9 mouse cellular contexts compared by ENCODE assay signal in genomic region chr11:114786326-114786725, GRCm38 (mm10). TPM values are rescaled to one million over a fixed set of nuclear protein-coding genes. Genes with fewer than 3 reads are reported as not detected.
DNase-seq lines count a peak whose midpoint lies in the region; ATAC-seq and TF ChIP-seq lines count a peak whose summit lies in the region.
"Had no signal": no experiment of that assay in that cellular context is flagged by ENCODE, and none has a peak within 500 bp of the region (broad histone marks: within the 10 kb centered on the region; RNA-seq: fewer than 3 reads in every experiment).

No protein-coding gene starts in this region.

- no peak overlapping the region for H3K27ac ChIP-seq in lung, embryonic 16.5 days (ENCODE audit: low read length)
- H3K27ac ChIP-seq in hindbrain, postnatal 0 days: no peak overlapping the region
- H3K27ac ChIP-seq in neural tube, embryonic 12.5 days: no peak overlapping the region

- no peaks in the 10 kb centered on the region for H3K36me3 ChIP-seq in lung, embryonic 16.5 days (ENCODE audit: control insufficient read depth, insufficient read depth, low read length)
- no peaks in the 10 kb centered on the region for H3K36me3 ChIP-seq in hindbrain, postnatal 0 days (ENCODE audit: insufficient read depth, low read length)
- H3K36me3 ChIP-seq in neural tube, embryonic 12.5 days: no peaks in the 10 kb centered on the region

- peaks cover under 1% of the 10 kb centered on the region for H3K4me1 ChIP-seq in lung, embryonic 16.5 days (replicated peaks; ENCODE audit: control insufficient read depth, insufficient read depth, low read length)
- peaks cover 11% of the 10 kb centered on the region for H3K4me1 ChIP-seq in hindbrain, postnatal 0 days (ENCODE audit: insufficient read depth, low read length)
- peaks cover 35% of the 10 kb centered on the region for H3K4me1 ChIP-seq in neural tube, embryonic 12.5 days

- H3K9me3 ChIP-seq in lung, embryonic 16.5 days (ENCODE audit: control insufficient read depth, low read length): no peaks in the 10 kb centered on the region
- no peaks in the 10 kb centered on the region for H3K9me3 ChIP-seq in hindbrain, postnatal 0 days (ENCODE audit: low read length)
- H3K9me3 ChIP-seq in neural tube, embryonic 12.5 days: no peaks in the 10 kb centered on the region

- TF ChIP-seq CTCF in hindbrain, postnatal 0 days (IDR thresholded peaks at IDR 0.05; ENCODE audit: low read depth): no peak; the same call in 1 of the 2 replicates

- peak; percentile 19 to 36 for DNase-seq in cerebellum, adult 18-20 months
- no peak for DNase-seq in cerebellum, adult 11 months
- DNase-seq in lung, postnatal 36 days: no peak
- DNase-seq in hindbrain, postnatal 0 days (ENCODE audit: low spot score): peak; percentile 77
- DNase-seq in ovary, postnatal 10 days (ENCODE audit: low spot score): no peak
- no peak for DNase-seq in gastrocnemius, postnatal 25 days

- H3K9ac ChIP-seq in lung, embryonic 16.5 days (ENCODE audit: low read length): no peak overlapping the region
- 0 out of 2 replicates have a peak overlapping the region, but pooled peaks have one; percentile 25 for H3K9ac ChIP-seq in hindbrain, postnatal 0 days (replicated peaks; ENCODE audit: low read length)
- peak overlapping the region; percentile 29; the same call in 1 of the 2 replicates for H3K9ac ChIP-seq in neural tube, embryonic 12.5 days

- H3K4me2 ChIP-seq in lung, embryonic 16.5 days (ENCODE audit: low read depth, low read length): peak overlapping the region; percentile 41
- peak overlapping the region; percentile 49 for H3K4me2 ChIP-seq in hindbrain, postnatal 0 days (ENCODE audit: low read depth, low read length)
- H3K4me2 ChIP-seq in neural tube, embryonic 12.5 days (replicated peaks): peak overlapping the region; percentile 62

- H3K27me3 ChIP-seq in lung, embryonic 16.5 days (ENCODE audit: control insufficient read depth, insufficient read depth, low read depth, low read length): peaks cover 66% of the 10 kb centered on the region
- peaks cover 8% of the 10 kb centered on the region; the same call in 1 of the 2 replicates for H3K27me3 ChIP-seq in hindbrain, postnatal 0 days (ENCODE audit: insufficient read depth, low read length)
- H3K27me3 ChIP-seq in neural tube, embryonic 12.5 days (replicated peaks): peaks cover 60% of the 10 kb centered on the region

- ATAC-seq in lung, embryonic 16.5 days (ENCODE audit: low read depth): no peak
- peak; percentile 68 for ATAC-seq in hindbrain, postnatal 0 days
- ATAC-seq in neural tube, embryonic 12.5 days (ENCODE audit: low FRiP score, low read depth): peak; percentile 41; the same call in 1 of the 2 replicates

- H3K4me3 ChIP-seq in lung, embryonic 16.5 days (ENCODE audit: low read length): peak overlapping the region; percentile 30
- H3K4me3 ChIP-seq in hindbrain, postnatal 0 days (ENCODE audit: low read length): peak overlapping the region; percentile 32
- H3K4me3 ChIP-seq in neural tube, embryonic 12.5 days: peak overlapping the region; percentile 29

- WGBS in lung, embryonic 16.5 days: under 1% methylated on average over 43 of the region's 43 CpGs
- 2% methylated on average over 39 of the region's 43 CpGs for WGBS in hindbrain, postnatal 0 days
- WGBS in neural tube, embryonic 12.5 days: 2% methylated on average over 43 of the region's 43 CpGs

RNA-seq across cellular contexts. Expression of gene Btbd17, which starts 9.4 kb away (rescaled TPM):
- 0.23 and 0.34 TPM in 2 replicates for polyA plus RNA-seq in lung, embryonic 16.5 days (2015; fragmentation: Nextera tagmentation; extraction: Ambion mirVana)
- 84.6 and 94.0 TPM in 2 replicates for total RNA-seq in hindbrain, postnatal 0 days (2014; rRNA removed)
- 30.4 and 31.1 TPM in 2 replicates for polyA plus RNA-seq in hindbrain, postnatal 0 days (2015; fragmentation: Nextera tagmentation; extraction: Ambion mirVana)
- 48.5 and 51.2 TPM in 2 replicates for polyA plus RNA-seq in neural tube, embryonic 12.5 days (2016; fragmentation: Nextera tagmentation; extraction: Ambion mirVana)
- total RNA-seq in gastrocnemius, postnatal 25 days (2021): not detected

RNA-seq across cellular contexts. Expression of gene Gpr142, which starts 12.4 kb away (rescaled TPM):
- not detected in 2 replicates for polyA plus RNA-seq in lung, embryonic 16.5 days (2015; fragmentation: Nextera tagmentation; extraction: Ambion mirVana)
- 0.58 TPM in 1 of 2 replicates, not detected in the other for total RNA-seq in hindbrain, postnatal 0 days (2014; rRNA removed)
- polyA plus RNA-seq in hindbrain, postnatal 0 days (2015; fragmentation: Nextera tagmentation; extraction: Ambion mirVana): not detected in 2 replicates
- polyA plus RNA-seq in neural tube, embryonic 12.5 days (2016; fragmentation: Nextera tagmentation; extraction: Ambion mirVana): not detected in 2 replicates
- total RNA-seq in gastrocnemius, postnatal 25 days (2021): not detected
- polyA plus RNA-seq: C2C12 had no signal

RNA-seq across cellular contexts. Expression of gene Kif19a, which starts 21.1 kb away (rescaled TPM):
- 0.46 and 0.72 TPM in 2 replicates for polyA plus RNA-seq in lung, embryonic 16.5 days (2015; fragmentation: Nextera tagmentation; extraction: Ambion mirVana)
- 7.4 and 13.5 TPM in 2 replicates for total RNA-seq in hindbrain, postnatal 0 days (2014; rRNA removed)
- polyA plus RNA-seq in hindbrain, postnatal 0 days (2015; fragmentation: Nextera tagmentation; extraction: Ambion mirVana): 0.99 and 1.6 TPM in 2 replicates
- polyA plus RNA-seq in neural tube, embryonic 12.5 days (2016; fragmentation: Nextera tagmentation; extraction: Ambion mirVana): 2.0 and 3.1 TPM in 2 replicates
- total RNA-seq in gastrocnemius, postnatal 25 days (2021): 1 to 10 TPM; 1.3 to 2.0 TPM

RNA-seq across cellular contexts. Expression of gene Dnaic2, which starts 59.1 kb away (rescaled TPM):
- 7.1 and 8.5 TPM in 2 replicates for polyA plus RNA-seq in lung, embryonic 16.5 days (2015; fragmentation: Nextera tagmentation; extraction: Ambion mirVana)
- 5.1 and 5.8 TPM in 2 replicates for total RNA-seq in hindbrain, postnatal 0 days (2014; rRNA removed)
- 3.1 and 3.2 TPM in 2 replicates for polyA plus RNA-seq in hindbrain, postnatal 0 days (2015; fragmentation: Nextera tagmentation; extraction: Ambion mirVana)
- polyA plus RNA-seq in neural tube, embryonic 12.5 days (2016; fragmentation: Nextera tagmentation; extraction: Ambion mirVana): 3.0 and 4.2 TPM in 2 replicates
- total RNA-seq in gastrocnemius, postnatal 25 days (2021): under 1 TPM; 0.24 to 0.61 TPM

Comparison
In these comparisons a context has a peak if more than half of its experiments do, and no peak if none do; other contexts are left out.
1. DNase-seq: peak in cerebellum, adult 18-20 months (2 of 2) and hindbrain, postnatal 0 days (single experiment); none in cerebellum, adult 11 months (single experiment), lung, postnatal 36 days (single experiment), ovary, postnatal 10 days (single experiment) and gastrocnemius, postnatal 25 days (single experiment).
2. RNA of gene Btbd17, which starts 9.4 kb away (polyA plus RNA-seq): 48.5 to 51.2 TPM in neural tube, embryonic 12.5 days and 30.4 to 31.1 TPM in hindbrain, postnatal 0 days; 0.23 to 0.34 TPM in lung, embryonic 16.5 days; every median in the first group is over 10 times any median in the second.
3. Peak in every context shown above with its lines, with median percentiles within 50 percentile points of each other: H3K4me2 ChIP-seq and H3K4me3 ChIP-seq.